Mouse (Mus musculus) left cerebral cortex, postnatal 10 days (tissue): ENCODE measurements around the gene Acer2. TPM values are rescaled to one million over a fixed set of nuclear protein-coding genes. Genes with fewer than 3 reads are reported as not detected.

Experiments
- DNase-seq, 2 experiments: peaks; one replicate each; pipeline ENCODE4 v3.0.0; 2021 to 2022; ENCODE audit warnings: low spot score in 2 of 2, mixed read lengths in 1 of 2; ENCODE audit errors: extremely low spot score in 1 of 2
- intact Hi-C: fragments of 180-260 bp; cut with DNase I; formaldehyde crosslinking; loops from one replicate; pipeline ENCODE4 v1.15.1; 2025
- total RNA-seq, 2 experiments: library from RNA; stranded (reverse); gene quantifications; 2 replicates each; pipeline ENCODE4 v1.2.3; 2021

Acer2 gene
- total RNA-seq, 2 experiments from 2014 or later = 3.0 to 5.3 TPM

DNA sequence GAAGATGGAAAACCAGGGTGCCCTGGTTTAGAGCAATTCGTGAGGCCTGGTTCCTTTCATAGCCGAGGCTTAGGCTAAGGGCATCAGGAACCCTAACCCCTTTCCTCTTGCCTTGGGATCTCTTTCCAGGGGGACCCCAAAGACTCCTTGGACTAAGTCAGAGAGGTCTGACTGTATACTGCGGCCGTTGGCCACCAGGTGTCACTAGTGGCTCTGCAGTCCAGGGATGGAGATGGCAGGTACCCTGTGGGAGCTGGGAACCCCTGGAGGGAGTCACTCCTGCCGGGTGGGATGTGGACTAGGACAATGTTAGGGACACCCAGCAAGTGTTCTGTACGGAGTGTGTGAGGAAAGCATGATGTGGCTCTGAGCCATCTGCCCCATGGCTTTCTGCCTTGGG, 58.8 kb downstream of the Acer2 start:
- no peak for DNase-seq

DNA sequence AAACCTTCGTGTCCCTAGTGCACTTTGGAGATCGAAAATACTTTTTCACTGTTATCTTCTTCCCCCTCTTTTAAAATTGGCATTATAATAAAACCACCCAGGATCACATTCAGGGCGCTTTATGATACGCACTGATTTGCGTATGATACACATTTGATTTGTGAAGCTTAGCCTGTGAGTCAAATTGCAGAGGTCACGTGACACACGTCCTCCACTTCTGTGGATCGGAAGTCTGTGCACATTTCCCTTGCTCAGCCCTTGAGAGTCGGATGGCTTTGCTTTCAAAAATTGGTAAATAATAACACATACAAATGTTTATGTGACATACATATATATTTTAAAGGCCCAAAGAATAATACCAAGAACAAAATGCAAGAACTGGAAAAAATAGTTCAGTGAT, 62.0 kb downstream of the Acer2 start:
- intact Hi-C loops = no loop called here
- no peak for DNase-seq

More for the DNA sequence above, 58.8 kb downstream of the Acer2 start:
- intact Hi-C loops = no loop called here

DNA sequence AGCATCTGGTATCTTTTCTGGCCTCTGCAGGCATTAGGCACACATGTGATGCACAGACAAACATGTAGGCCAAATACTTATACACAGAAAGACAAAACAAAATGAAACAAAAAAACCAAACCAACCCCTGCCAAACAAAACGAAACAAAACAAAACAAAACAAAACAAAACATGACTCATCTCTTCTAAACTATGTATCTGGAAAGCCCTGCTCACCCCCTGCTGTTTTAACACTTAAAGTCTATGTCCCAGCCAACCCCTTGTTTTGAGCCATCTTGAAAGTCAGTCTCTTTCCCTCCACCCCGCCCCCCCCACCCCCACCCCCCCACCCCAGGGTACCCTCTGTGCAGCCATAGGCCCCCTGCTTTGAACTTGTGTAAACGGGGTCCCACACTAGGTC, 62.5 kb downstream of the Acer2 start:
- no peak for DNase-seq
- intact Hi-C loops = no loop called here

DNA sequence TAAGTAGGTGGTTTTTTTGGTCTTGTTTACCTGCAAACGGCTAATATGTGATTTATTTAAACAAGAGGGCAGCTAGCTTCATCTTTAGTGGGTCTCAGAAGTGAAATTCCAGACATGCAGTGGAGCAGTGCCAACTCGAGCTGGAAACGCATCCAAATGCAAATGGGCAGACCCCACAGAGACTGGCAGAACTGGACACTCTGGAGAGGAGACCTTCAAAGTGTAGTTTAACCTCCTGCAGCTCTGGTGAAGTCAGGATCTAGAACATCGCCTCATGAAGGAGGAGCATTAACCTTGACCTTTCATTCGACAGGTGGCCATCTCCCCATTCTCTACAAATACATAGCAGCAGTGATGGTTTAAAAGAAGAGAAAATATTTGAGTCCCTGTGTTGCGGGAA, 68.5 kb downstream of the Acer2 start:
- intact Hi-C loops = no loop called here
- DNase-seq = no peak

DNA sequence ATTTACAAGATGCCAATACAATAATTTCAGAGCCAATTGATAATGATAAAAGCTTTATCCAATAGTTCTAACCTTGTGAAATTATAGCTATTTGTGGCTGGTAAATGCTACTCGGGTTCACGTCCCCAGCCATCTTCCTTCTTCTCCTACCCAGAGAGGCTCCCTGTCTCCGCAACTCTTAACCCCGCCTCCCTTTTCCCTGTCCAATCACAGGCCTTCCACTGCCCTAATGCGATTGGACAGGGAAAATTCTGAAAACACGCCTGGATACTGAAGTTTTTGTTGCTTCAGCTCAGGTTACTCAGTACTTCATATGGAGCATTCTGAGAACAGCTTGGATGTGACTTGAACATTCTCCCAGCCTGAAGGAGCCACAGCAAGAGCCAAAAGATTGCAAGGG, 69.1 kb downstream of the Acer2 start:
- no peak for DNase-seq
- intact Hi-C loops = no loop called here

DNA sequence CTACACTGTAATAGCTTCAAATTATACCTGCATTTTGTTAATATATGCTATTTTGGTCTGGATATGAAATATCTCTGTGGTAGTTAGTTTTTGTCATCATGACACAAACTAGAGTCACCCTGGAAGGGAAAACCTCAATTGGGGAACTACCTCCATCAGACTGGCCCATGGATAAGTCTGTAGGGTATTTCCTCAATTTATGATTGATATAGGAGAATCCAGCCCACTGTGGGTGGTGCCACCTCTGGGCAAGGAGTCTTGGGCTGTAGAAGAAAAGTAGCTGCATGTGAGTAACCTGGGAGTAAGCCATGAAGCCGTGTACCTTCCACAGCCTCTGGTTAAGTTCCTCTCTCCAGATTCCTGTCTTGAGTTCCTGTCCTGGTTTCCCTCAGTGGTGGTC, 74.6 kb downstream of the Acer2 start:
- intact Hi-C loops = no loop called here
- no peak for DNase-seq

DNA sequence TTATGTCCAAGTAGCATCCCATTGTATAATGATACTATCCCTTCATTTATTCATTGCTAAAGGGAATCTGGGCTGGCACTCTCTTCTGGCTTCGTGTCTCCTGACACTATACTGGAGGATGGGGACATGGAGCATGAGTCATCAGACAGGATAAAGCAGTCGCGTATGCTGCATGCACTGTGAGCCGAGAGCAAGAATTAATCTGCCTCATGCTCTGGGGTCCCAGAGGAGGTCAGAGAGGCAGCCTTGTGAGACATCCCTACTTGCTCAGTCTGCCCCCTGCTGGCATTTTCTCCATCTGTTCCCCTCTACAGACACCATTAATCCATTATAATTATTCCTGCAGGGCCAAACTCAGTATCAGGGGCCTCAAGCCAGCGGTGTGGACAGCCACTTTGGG, 79.3 kb downstream of the Acer2 start:
- no peak for DNase-seq
- intact Hi-C loops = no loop called here

DNA sequence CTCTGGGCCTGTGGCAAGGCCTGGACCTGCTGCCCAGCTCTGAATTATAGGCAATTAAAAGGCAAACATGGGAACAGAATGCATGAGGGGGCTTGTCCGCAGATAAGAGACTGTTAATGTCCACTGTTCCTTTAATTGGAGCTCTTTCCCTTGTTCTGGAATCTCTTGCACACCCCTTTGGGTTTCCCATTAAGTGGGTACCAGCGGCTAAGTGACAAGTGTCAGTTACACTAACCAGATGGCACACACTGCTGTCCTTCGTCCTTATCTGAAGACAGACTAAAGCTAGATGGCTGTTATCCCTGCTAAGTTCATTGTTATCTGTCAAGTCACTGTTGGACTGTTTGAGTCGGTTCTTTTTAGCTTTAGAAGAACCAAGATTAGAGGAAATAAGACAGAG, 81.3 kb downstream of the Acer2 start:
- intact Hi-C loops = loop anchor here (5.0 kb wide), 1 partner anchor 407 kb away; no protein-coding TSS in a partner anchor
- no peak for DNase-seq

DNA sequence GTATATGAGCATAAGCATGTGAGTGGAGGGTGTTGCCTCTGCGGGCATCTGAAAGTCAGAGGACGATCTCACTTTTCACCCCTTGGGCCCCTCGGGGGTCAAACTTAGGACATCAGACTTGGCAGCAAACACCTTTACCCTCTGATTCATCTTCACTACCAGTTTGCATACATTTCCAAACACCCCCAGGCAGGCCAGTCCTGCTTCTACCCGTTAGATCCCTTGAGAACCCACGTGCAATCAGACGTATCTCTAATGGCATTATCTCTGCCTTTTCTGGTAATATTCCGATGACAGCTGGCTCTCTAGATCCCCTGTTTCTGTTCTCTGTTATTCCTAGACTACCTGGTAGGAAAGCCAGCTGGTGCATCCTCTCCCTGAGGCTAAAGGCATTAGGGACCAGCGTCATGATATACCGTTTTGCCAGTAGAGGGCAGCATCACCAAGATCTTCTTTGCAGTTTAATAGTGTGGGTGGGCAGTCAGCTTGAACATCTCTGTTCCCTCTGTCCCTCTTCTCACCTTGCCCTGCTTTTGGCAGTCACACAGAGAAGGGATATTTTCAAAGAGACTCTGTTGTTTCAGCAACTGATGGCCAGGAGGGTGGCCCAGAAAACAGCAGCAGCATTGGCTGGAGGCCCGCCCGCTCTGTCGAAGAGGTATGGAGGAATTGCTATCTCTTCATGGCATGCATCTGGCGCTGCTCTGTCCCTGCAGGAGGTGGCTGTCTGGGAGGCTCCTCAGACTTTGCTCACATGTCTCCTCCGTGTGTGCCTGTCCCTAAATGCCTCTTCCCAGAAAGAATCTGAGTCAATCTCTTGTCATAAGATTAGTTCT, 83.6 kb downstream of the Acer2 start:
- intact Hi-C loops = loop anchor here (5.0 kb wide), 1 partner anchor 405 kb away; no protein-coding TSS in a partner anchor
- peak; percentile 69 to 75 for DNase-seq

DNA sequence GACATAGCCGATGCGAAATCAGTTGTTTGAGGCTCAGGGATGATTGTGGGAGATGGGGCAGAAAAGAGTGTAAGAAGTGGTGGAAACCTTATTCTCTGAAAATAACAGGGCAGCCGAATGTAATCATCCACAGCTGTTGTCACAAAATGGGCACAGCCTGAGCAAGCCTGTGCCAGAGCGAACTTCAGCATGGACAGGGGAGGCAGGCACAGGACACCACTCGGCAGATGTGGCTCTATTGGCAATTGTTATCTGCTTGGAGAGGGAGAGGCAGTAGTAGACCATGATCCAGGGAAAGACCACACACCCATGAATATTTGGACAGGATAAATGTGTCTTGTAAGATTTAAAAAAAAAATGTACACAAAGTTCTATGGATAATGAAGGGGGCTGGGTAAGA, 103.1 kb downstream of the Acer2 start:
- DNase-seq = no peak

More for the DNA sequence above, 103.1 kb downstream of the Acer2 start:
- intact Hi-C loops = no loop called here

Other genes starting within 250 kb of the Acer2 start
- 10 to 100 TPM; 14.5 to 17.3 TPM for gene Plin2, start 204.3 kb upstream of the Acer2 start, total RNA-seq
- 10 to 100 TPM; 10.4 to 15.5 TPM for gene Dennd4c, start 125.8 kb upstream of the Acer2 start, total RNA-seq
- gene Rps6, start 17.0 kb upstream of the Acer2 start, total RNA-seq = 100 to 1,000 TPM; 386 to 405 TPM